22 mouse cellular contexts compared by ENCODE assay signal in genomic region chr8:26706048-26706767, GRCm38 (mm10).
DNase-seq lines count a peak whose midpoint lies in the region; ATAC-seq lines count a peak whose summit lies in the region.
"Had no signal": no experiment of that assay in that cellular context is flagged by ENCODE, and none has a peak within 500 bp of the region (broad histone marks: within the 10 kb centered on the region; RNA-seq: fewer than 3 reads in every experiment).

No protein-coding gene starts in this region.

- no peak overlapping the region for H3K9ac ChIP-seq in hindbrain, embryonic 14.5 days
- no peak overlapping the region for H3K9ac ChIP-seq in intestine, embryonic 15.5 days
- H3K9ac ChIP-seq: embryonic facial prominence, embryonic 15.5 days; forebrain, embryonic 15.5 days; heart, embryonic 13.5 days; liver, embryonic 13.5 days had no signal

- H3K4me2 ChIP-seq in hindbrain, embryonic 14.5 days (replicated peaks) = no peak overlapping the region
- no peak overlapping the region for H3K4me2 ChIP-seq in intestine, embryonic 15.5 days (replicated peaks)
- H3K4me2 ChIP-seq: embryonic facial prominence, embryonic 15.5 days; forebrain, embryonic 15.5 days; heart, embryonic 13.5 days; liver, embryonic 13.5 days had no signal

- no peaks in the 10 kb centered on the region for H3K27me3 ChIP-seq in hindbrain, embryonic 14.5 days (ENCODE audit: control insufficient read depth, insufficient read depth, low read length)
- H3K27me3 ChIP-seq in hindbrain, embryonic 10.5 days (ENCODE audit: insufficient read depth, poor library complexity, severe bottlenecking) = no peaks in the 10 kb centered on the region
- no peaks in the 10 kb centered on the region for H3K27me3 ChIP-seq in intestine, embryonic 15.5 days (replicated peaks)
- H3K27me3 ChIP-seq: embryonic facial prominence, embryonic 15.5 days; forebrain, embryonic 15.5 days; liver, embryonic 13.5 days had no signal

- H3K9me3 ChIP-seq in hindbrain, embryonic 14.5 days (ENCODE audit: control insufficient read depth, low read length) = no peaks in the 10 kb centered on the region
- H3K9me3 ChIP-seq in hindbrain, embryonic 10.5 days = no peaks in the 10 kb centered on the region
- no peaks in the 10 kb centered on the region for H3K9me3 ChIP-seq in intestine, embryonic 15.5 days
- H3K9me3 ChIP-seq: embryonic facial prominence, embryonic 15.5 days; forebrain, embryonic 15.5 days; heart, embryonic 13.5 days; liver, embryonic 13.5 days had no signal

- no peaks in the 10 kb centered on the region for H3K4me1 ChIP-seq in hindbrain, embryonic 14.5 days (replicated peaks; ENCODE audit: control insufficient read depth, insufficient read depth, low read length)
- 0 out of 2 replicates have a peak, but pooled peaks cover 2% of the 10 kb centered on the region for H3K4me1 ChIP-seq in hindbrain, embryonic 10.5 days (replicated peaks)
- no peaks in the 10 kb centered on the region for H3K4me1 ChIP-seq in intestine, embryonic 15.5 days (replicated peaks)
- H3K4me1 ChIP-seq: embryonic facial prominence, embryonic 15.5 days; forebrain, embryonic 15.5 days; liver, embryonic 13.5 days had no signal

- H3K4me3 ChIP-seq in hindbrain, embryonic 14.5 days (replicated peaks; ENCODE audit: low read length) = no peak overlapping the region
- no peak overlapping the region for H3K4me3 ChIP-seq in hindbrain, embryonic 10.5 days
- H3K4me3 ChIP-seq in intestine, embryonic 15.5 days (replicated peaks) = no peak overlapping the region
- H3K4me3 ChIP-seq: embryonic facial prominence, embryonic 15.5 days; forebrain, embryonic 15.5 days; heart, embryonic 13.5 days; liver, embryonic 13.5 days had no signal

- H3K36me3 ChIP-seq in hindbrain, embryonic 14.5 days (replicated peaks; ENCODE audit: control insufficient read depth, insufficient read depth) = no peaks in the 10 kb centered on the region
- H3K36me3 ChIP-seq in hindbrain, embryonic 10.5 days = no peaks in the 10 kb centered on the region
- H3K36me3 ChIP-seq in intestine, embryonic 15.5 days = no peaks in the 10 kb centered on the region
- H3K36me3 ChIP-seq: embryonic facial prominence, embryonic 15.5 days; forebrain, embryonic 15.5 days; heart, embryonic 13.5 days; liver, embryonic 13.5 days had no signal

- peak; percentile 51; the same call in 1 of the 2 replicates for ATAC-seq in hindbrain, embryonic 14.5 days (ENCODE audit: low FRiP score)
- peak; percentile 65 for ATAC-seq in activated CD4-positive, CD25-positive, alpha-beta regulatory T cell, adult 4 months
- ATAC-seq in intestine, embryonic 15.5 days = peak; percentile 87
- ATAC-seq: forebrain, embryonic 15.5 days had no signal

- WGBS in hindbrain, embryonic 14.5 days = 47% methylated on average over 9 of the region's 9 CpGs
- 67% methylated on average over 9 of the region's 9 CpGs for WGBS in hindbrain, embryonic 10.5 days
- 57% methylated on average over 9 of the region's 9 CpGs for WGBS in intestine, embryonic 15.5 days

- DNase-seq in hindbrain, embryonic 14.5 days (ENCODE audit: low spot score) = no peak
- no peak for DNase-seq in hindbrain, embryonic 10.5 days (ENCODE audit: low spot score)
- peak; percentile 38 for DNase-seq in CD4-positive, CD25-positive, alpha-beta regulatory T cell, adult 2 months (ENCODE audit: low read depth, low spot score)
- DNase-seq in thymus, postnatal 25 days = no peak
- DNase-seq in MN1 (ENCODE audit: low spot score) (no peak), adipocyte (ENCODE audit: low spot score) (no peak)
- DNase-seq: adrenal gland, postnatal 25 days; cerebellum, adult 8-10 months; cerebellum, postnatal 36 days; gastrocnemius, postnatal 14 days; heart, adult 11 months; kidney, adult 11 months; layer of hippocampus, adult 9-11 months; liver, embryonic 13.5 days; lung, adult 2 months; thymus, adult 2 months had no signal

- H3K27ac ChIP-seq in hindbrain, embryonic 14.5 days = peak overlapping the region; percentile 41; the same call in 1 of the 2 replicates
- H3K27ac ChIP-seq in hindbrain, embryonic 10.5 days = no peak overlapping the region
- H3K27ac ChIP-seq in intestine, embryonic 15.5 days = no peak overlapping the region
- H3K27ac ChIP-seq: embryonic facial prominence, embryonic 15.5 days; forebrain, embryonic 15.5 days; heart, embryonic 13.5 days; liver, embryonic 13.5 days; stomach, postnatal 0 days had no signal
